Mouse (Mus musculus) stomach, postnatal 0 days (tissue): ENCODE measurements around the gene Pknox2.
A peak's percentile ranks its signal among the peaks of the same experiment; 100 is the strongest.

Experiments
- CTCF ChIP-seq: IDR thresholded peaks from 2 replicates; pipeline ENCODE4 v1.5.1; 2016; ENCODE audit warnings: antibody characterized with exemption, low read depth, mild to moderate bottlenecking, moderate library complexity
- EP300 ChIP-seq: optimal IDR thresholded peaks from 2 replicates; pipeline ENCODE3; 2016; ENCODE audit warnings: antibody characterized with exemption

DNA sequence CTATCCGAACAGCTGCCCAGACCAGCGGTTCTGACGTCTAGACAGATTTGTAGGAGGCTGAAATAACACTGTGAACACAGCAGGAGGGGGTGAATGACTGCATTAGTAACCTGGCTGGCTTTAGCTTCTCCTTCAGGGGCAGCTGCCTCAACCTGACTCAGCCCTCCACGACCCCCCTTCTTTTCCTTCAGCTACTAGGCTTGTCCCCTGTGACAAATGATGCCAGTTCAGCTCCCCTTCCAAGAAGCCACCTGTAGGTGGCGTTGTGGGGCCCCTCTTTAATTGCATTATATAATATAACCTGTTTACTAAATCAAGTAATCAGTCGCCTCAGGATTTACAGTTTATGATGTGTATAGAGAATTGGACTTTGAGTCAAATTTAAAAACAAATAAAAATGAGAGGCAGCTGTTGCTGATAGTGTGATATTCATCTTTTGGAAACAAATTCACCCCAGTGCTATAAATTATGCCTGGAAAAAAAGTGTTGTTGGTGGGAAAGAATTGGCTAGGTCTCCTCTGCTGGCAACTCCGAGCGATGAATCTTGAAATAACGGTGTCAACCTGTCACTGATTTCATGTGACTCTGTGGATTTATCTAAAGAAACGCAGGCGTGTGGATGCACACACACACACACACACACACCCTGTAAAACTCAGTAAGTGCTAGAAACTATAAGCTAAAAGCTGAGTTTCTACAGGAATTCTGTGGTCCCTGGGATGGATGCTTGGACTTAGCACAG lies 173.6 kb downstream of the Pknox2 start:
- no peak for TF ChIP-seq EP300
- TF ChIP-seq CTCF, result peak; percentile 65
